Mouse (Mus musculus) thymus, postnatal 36 days (tissue): ENCODE data around the gene Sfswap.
"Not testable (repeated sequence)": the region's sequence is repeated elsewhere in the genome, so short reads cannot be mapped to it uniquely, and the experiment has no call there.

Experiments used
- DNase-seq, 2 experiments: peaks; one replicate each; pipeline ENCODE4 v3.0.0; 2022; ENCODE audit warnings: mixed read lengths in 2 of 2

Gene Sfswap

GRCm38 (mm10) chr5:129500722-129501634 is at the start of gene Sfswap:
Gene Sfswap (plus strand): TSS chr5:129501221.
- peak; percentile 72 to 79 for DNase-seq

GRCm38 (mm10) chr5:129452561-129452960 is 48.5 kb upstream of the Sfswap start:
- no peak for DNase-seq

GRCm38 (mm10) chr5:129454802-129455528 is 46.1 kb upstream of the Sfswap start:
- peak in 1 of 2 experiments; percentile 7 for DNase-seq

- no peak for DNase-seq
These were observed 45.5 kb upstream of the Sfswap start for GRCm38 (mm10) chr5:129455529-129455896.

GRCm38 (mm10) chr5:129456579-129457140 is 44.4 kb upstream of the Sfswap start:
- no peak for DNase-seq

GRCm38 (mm10) chr5:129458109-129458508 is 42.9 kb upstream of the Sfswap start:
- no peak for DNase-seq

- DNase-seq = no peak
These were observed 42.5 kb upstream of the Sfswap start for GRCm38 (mm10) chr5:129458541-129458940.

DNA sequence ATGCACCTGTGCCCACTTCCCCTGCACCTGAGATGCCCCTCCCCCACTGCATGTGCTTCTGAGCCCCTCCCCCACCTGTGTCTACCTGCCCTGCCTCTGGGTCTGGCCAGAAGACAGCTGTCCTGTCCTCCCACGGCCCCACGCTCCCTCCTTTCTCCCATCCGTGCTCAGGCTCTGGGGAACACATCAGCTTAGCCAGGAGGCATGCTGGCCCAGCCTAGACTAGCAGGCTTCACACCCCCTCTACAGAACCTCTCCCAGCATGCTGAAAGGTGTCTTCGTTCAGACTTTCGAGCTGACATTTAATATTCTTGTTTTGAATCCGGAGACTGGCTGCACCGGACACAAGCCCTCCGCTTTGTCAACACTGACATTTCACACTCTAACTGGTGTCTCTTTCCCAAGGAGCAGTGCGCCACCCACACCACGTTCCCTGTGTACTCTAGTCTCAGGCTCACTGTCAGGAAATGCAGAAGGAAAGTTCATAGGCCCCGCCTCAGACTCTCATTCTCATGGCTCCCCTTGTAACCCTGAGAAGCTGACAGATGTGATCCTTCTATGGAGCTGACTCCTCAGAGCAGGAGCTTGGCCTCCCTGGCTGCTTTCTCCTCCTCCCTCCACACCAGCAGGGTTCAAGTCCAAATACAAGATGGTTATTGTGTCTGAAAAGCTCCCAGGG is 40.1 kb upstream of the Sfswap start:
- peak in 1 of 2 experiments; percentile 8 for DNase-seq

- DNase-seq = not testable (repeated sequence)
These were observed 37.4 kb upstream of the Sfswap start for GRCm38 (mm10) chr5:129463648-129464047.

- DNase-seq = no peak
These were observed 35.2 kb upstream of the Sfswap start for GRCm38 (mm10) chr5:129465788-129466187.

GRCm38 (mm10) chr5:129475532-129476045 is 25.4 kb upstream of the Sfswap start:
- no peak for DNase-seq

DNA sequence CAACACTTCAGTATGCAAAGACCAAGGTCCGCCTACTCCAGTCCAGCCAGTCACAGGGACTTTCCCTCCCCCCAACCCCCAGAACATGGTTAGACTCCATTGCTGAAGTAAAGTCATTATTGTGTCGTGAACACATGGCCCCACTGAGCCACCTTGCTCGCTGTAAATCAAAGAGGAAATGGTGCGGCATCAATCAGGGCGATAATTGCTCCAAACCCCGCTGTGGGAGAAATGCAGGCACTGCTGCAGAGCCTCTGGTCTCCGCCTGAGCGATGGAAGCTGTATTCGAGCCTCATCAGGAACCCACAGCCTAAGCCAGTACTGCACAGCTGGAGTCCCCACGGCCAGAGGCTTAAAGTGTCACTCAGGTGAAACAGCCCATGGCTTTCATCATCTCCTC is 11.1 kb upstream of the Sfswap start:
- DNase-seq = no peak

DNA sequence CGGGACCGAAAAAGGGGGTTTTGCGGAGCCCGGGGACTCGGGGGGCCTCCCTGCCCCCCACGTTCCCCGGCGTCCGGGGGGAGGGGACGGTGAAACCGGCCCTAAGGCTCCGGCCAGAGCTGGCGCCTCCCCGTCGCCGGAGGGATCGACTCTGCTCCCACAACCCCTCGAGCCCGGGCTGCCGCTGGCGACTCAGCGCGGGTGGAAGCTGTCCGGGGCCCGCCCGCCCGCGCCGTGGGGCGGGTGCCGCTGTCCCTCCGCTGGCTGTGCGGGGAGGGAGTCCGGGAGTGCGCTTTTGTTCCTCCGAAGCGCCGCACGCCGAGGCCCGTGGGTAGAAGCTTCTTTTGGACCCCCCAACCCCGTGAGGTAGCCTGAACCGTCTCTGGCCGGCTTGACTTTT is 650 bp downstream of the Sfswap start:
- DNase-seq = peak; percentile 11 to 37

GRCm38 (mm10) chr5:129506886-129507285 is 5.9 kb downstream of the Sfswap start:
- DNase-seq = no peak

DNA sequence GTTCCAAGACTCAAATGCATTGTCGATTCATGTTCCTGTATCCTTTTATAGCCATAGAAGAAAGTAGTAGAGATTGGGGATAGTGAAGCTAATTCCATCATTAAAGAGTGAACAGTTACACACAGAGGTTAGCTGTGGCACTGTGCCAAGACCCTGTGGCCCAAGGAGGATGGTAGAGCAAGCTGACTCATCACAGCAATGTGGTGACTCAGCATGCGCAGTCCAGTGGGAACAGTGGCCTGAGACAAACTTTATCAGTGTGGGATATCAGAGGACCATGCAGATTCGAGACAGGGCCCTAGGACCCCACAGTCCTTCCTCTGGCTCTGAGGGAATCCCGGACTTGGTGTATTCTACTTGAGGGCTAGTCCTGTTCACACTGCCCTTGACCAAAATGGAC is 17.2 kb downstream of the Sfswap start:
- DNase-seq = no peak

DNA sequence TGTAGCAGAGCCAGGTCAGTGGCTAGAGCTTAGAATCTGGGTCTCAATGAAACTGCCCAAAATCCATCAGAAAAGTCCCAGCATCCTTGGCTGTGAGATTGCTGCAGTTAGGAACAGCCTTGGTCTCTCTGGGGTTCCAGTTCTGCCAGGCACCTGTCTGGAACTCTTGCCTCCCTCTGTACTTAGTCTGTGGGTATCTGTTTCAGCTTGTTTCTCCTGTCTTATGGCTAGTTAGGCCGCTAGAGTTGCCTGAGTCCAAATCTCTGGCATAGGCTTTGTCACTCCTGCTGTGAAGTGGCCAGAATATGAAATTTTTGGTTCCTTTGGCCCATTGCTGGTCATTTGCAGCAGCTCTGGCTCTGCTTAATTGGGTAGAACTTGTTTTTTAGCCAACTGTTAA is 17.8 kb downstream of the Sfswap start:
- no peak for DNase-seq

GRCm38 (mm10) chr5:129519591-129519990 is 18.6 kb downstream of the Sfswap start:
- no peak for DNase-seq

- no peak for DNase-seq
These were observed 20.5 kb downstream of the Sfswap start for GRCm38 (mm10) chr5:129521501-129521900.

DNA sequence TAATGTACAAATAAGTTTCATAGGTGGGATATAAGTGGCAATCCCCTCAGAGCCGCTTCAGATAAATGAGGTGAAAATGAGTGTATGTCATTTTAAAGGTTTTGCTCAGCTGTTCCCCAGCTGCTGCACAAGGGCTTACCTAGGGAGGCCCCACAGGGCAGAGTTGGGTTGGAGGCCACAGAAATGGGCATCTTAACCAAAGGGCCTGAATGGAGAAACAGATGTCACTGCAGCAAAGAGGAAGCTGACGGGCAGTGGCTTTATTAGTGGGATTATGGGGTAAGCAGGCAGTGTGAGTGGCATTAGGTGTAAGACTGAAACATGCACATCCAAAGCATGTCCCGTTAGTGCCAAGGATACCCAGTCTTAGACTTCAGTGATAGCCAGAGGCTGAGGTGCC is 20.9 kb downstream of the Sfswap start:
- DNase-seq = no peak

DNA sequence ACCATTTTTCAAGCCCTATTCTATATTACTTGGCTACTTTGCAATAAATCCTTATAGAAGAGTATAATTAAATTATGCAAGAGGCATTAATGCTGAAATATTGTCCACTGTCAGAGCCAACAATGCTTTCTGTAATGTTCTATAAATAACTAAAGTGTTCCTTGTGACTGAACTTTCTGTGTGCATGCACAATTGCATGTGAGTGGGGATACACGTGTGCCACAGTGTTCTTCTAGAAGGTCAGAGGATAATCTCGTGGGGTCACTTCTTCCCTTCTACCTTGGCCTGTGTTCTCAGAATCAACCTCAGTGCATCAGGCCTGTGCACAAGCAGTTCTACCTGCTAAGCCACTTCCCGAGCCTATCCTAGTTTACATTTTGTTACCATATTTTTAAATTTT is 22.1 kb downstream of the Sfswap start:
- no peak for DNase-seq

- DNase-seq = no peak
These were observed 23.7 kb downstream of the Sfswap start for GRCm38 (mm10) chr5:129524751-129525150.

GRCm38 (mm10) chr5:129527162-129527561 is 26.1 kb downstream of the Sfswap start:
- DNase-seq = no peak

GRCm38 (mm10) chr5:129529571-129529970 is 28.6 kb downstream of the Sfswap start:
- no peak for DNase-seq
